32 mouse cellular contexts compared by ENCODE assay signal in genomic region chr10:36850231-36850630, GRCm38 (mm10).
"Had no signal": no experiment of that assay in that cellular context is flagged by ENCODE, and none has a peak within 500 bp of the region (broad histone marks: within the 10 kb centered on the region; RNA-seq: fewer than 3 reads in every experiment).

No protein-coding gene starts in this region.

- H3K9me3 ChIP-seq: limb, embryonic 10.5 days; limb, embryonic 12.5 days; limb, embryonic 13.5 days; limb, embryonic 15.5 days; liver, embryonic 12.5 days; liver, embryonic 13.5 days; liver, embryonic 15.5 days; lung, embryonic 15.5 days; midbrain, embryonic 10.5 days; midbrain, embryonic 12.5 days; midbrain, embryonic 13.5 days; midbrain, embryonic 15.5 days; neural tube, embryonic 12.5 days; neural tube, embryonic 13.5 days had no signal

- DNase-seq: left cerebral cortex, postnatal 4 days; liver; liver, embryonic 13.5 days; liver, postnatal 0 days; lung, adult 18-20 months; lung, adult 2 months; lung, embryonic 14.5 days; lung, postnatal 10 days; lung, postnatal 14 days; lung, postnatal 36 days; lung, postnatal 4 days had no signal

- H3K27me3 ChIP-seq: limb, embryonic 12.5 days; limb, embryonic 13.5 days; limb, embryonic 15.5 days; liver, embryonic 12.5 days; liver, embryonic 13.5 days; liver, embryonic 15.5 days; lung, embryonic 15.5 days; megakaryocyte, embryonic 14.5 days; midbrain, embryonic 12.5 days; midbrain, embryonic 13.5 days; midbrain, embryonic 15.5 days; neural tube, embryonic 12.5 days; neural tube, embryonic 13.5 days had no signal

- H3K4me3 ChIP-seq: limb, embryonic 10.5 days; limb, embryonic 12.5 days; limb, embryonic 13.5 days; limb, embryonic 15.5 days; liver, embryonic 12.5 days; liver, embryonic 13.5 days; liver, embryonic 15.5 days; lung, embryonic 15.5 days; megakaryocyte, embryonic 14.5 days; midbrain, embryonic 10.5 days; midbrain, embryonic 12.5 days; midbrain, embryonic 13.5 days; midbrain, embryonic 15.5 days; myocyte; neural tube, embryonic 12.5 days; neural tube, embryonic 13.5 days had no signal

- ATAC-seq: liver, embryonic 12.5 days; liver, postnatal 0 days; lung, postnatal 0 days; midbrain, embryonic 13.5 days; midbrain, embryonic 15.5 days; midbrain, embryonic 16.5 days had no signal

- H3K4me1 ChIP-seq: limb, embryonic 10.5 days; limb, embryonic 12.5 days; limb, embryonic 13.5 days; limb, embryonic 15.5 days; liver, embryonic 12.5 days; liver, embryonic 13.5 days; liver, embryonic 15.5 days; lung, embryonic 15.5 days; megakaryocyte, embryonic 14.5 days; midbrain, embryonic 10.5 days; midbrain, embryonic 12.5 days; midbrain, embryonic 13.5 days; midbrain, embryonic 15.5 days; neural tube, embryonic 12.5 days; neural tube, embryonic 13.5 days had no signal

- H3K4me2 ChIP-seq: limb, embryonic 12.5 days; limb, embryonic 13.5 days; limb, embryonic 15.5 days; liver, embryonic 11.5 days; liver, embryonic 12.5 days; liver, embryonic 13.5 days; liver, embryonic 15.5 days; lung, embryonic 14.5 days; lung, embryonic 15.5 days; midbrain, embryonic 11.5 days; midbrain, embryonic 12.5 days; midbrain, embryonic 13.5 days; midbrain, embryonic 15.5 days; neural tube, embryonic 12.5 days; neural tube, embryonic 13.5 days had no signal

- H3K27ac ChIP-seq: limb, embryonic 10.5 days; limb, embryonic 12.5 days; limb, embryonic 13.5 days; limb, embryonic 15.5 days; liver, embryonic 12.5 days; liver, embryonic 13.5 days; liver, embryonic 14.5 days; liver, embryonic 15.5 days; lung, embryonic 15.5 days; macrophage; midbrain, embryonic 10.5 days; midbrain, embryonic 12.5 days; midbrain, embryonic 13.5 days; midbrain, embryonic 15.5 days; neural tube, embryonic 12.5 days; neural tube, embryonic 13.5 days had no signal

- H3K9ac ChIP-seq: limb, embryonic 12.5 days; limb, embryonic 13.5 days; limb, embryonic 15.5 days; liver, embryonic 12.5 days; liver, embryonic 13.5 days; liver, embryonic 14.5 days; liver, embryonic 15.5 days; liver, postnatal 0 days; lung, embryonic 14.5 days; lung, embryonic 15.5 days; midbrain, embryonic 12.5 days; midbrain, embryonic 13.5 days; midbrain, embryonic 15.5 days; neural tube, embryonic 12.5 days; neural tube, embryonic 13.5 days had no signal

- H3K36me3 ChIP-seq: limb, embryonic 10.5 days; limb, embryonic 12.5 days; limb, embryonic 13.5 days; limb, embryonic 15.5 days; liver, embryonic 12.5 days; liver, embryonic 13.5 days; liver, embryonic 15.5 days; lung, embryonic 15.5 days; midbrain, embryonic 10.5 days; midbrain, embryonic 12.5 days; midbrain, embryonic 13.5 days; midbrain, embryonic 15.5 days; neural tube, embryonic 12.5 days; neural tube, embryonic 13.5 days had no signal
